Mouse (Mus musculus) midbrain, embryonic 12.5 days (tissue): ENCODE measurements around the gene Chpf. TPM values are rescaled to one million over a fixed set of nuclear protein-coding genes. Genes with fewer than 3 reads are reported as not detected.
A peak's percentile ranks its signal among the peaks of the same experiment; 100 is the strongest.

Experiments
- ATAC-seq: fragments of 200-750 bp; cut with Nextera tagmentation; 2 replicates; pipeline ENCODE4 v1.8.0; 2017; ENCODE audit warnings: low read depth, moderate TSS enrichment, moderate library complexity; ENCODE audit not compliant: low FRiP score
- H3K27ac ChIP-seq: fragments of 300-500 bp; sonication (generic); replicated peaks from 2 replicates; pipeline ENCODE4 v1.5.1; 2016; ENCODE audit warnings: mild to moderate bottlenecking
- H3K27me3 ChIP-seq: fragments of 300-500 bp; sonication (generic); 2 replicates; pipeline ENCODE4 v1.6.1; 2016; ENCODE audit warnings: mild to moderate bottlenecking
- H3K36me3 ChIP-seq: fragments of 300-500 bp; sonication (generic); 2 replicates; pipeline ENCODE4 v1.6.1; 2016
- H3K4me1 ChIP-seq: fragments of 300-500 bp; sonication (generic); 2 replicates; pipeline ENCODE4 v1.6.1; 2016
- H3K4me2 ChIP-seq: fragments of 300-500 bp; sonication (generic); replicated peaks from 2 replicates; pipeline ENCODE4 v1.6.1; 2016; ENCODE audit warnings: mild to moderate bottlenecking, moderate library complexity
- H3K4me3 ChIP-seq: fragments of 300-500 bp; sonication (generic); 2 replicates; pipeline ENCODE4 v1.5.1; 2016; ENCODE audit warnings: mild to moderate bottlenecking
- H3K9ac ChIP-seq: fragments of 300-500 bp; sonication (generic); replicated peaks from 2 replicates; pipeline ENCODE4 v1.6.1; 2016; ENCODE audit warnings: mild to moderate bottlenecking, moderate library complexity
- H3K9me3 ChIP-seq: fragments of 300-500 bp; sonication (generic); 2 replicates; pipeline ENCODE4 v1.6.1; 2016; ENCODE audit warnings: mild to moderate bottlenecking
- WGBS: fragments of 180-500 bp; shearing (Covaris S2); methylation state at CpG from one replicate; pipeline ENCODE4 v1.1.7; 2016; 5-methylcytosine and 5-hydroxymethylcytosine counted together
- polyA plus RNA-seq: library from polyadenylated mRNA; unstranded; fragments of >200 nt; fragmentation: Nextera tagmentation; extraction: Ambion mirVana; gene quantifications from 2 replicates; pipeline ENCODE4 v1.2.1, GENCODE M21; 2016

Chpf gene
- polyA plus RNA-seq, 1 experiment from 2014 or later = 36.3 TPM

- ATAC-seq = no peak
- H3K9me3 ChIP-seq = no peaks in the 10 kb centered on the region
- H3K4me2 ChIP-seq = peak within 1 kb of the TSS; percentile 96
- peaks cover 48% of the 10 kb centered on the region for H3K27me3 ChIP-seq
- WGBS = 77% methylated on average over 10 of the region's 10 CpGs
- H3K36me3 ChIP-seq = peaks cover 6% of the 10 kb centered on the region
- H3K4me3 ChIP-seq = peak within 1 kb of the TSS; percentile 71
- H3K4me1 ChIP-seq = peaks cover 18% of the 10 kb centered on the region
- peak within 1 kb of the TSS; percentile 72 for H3K27ac ChIP-seq
- peak within 1 kb of the TSS; percentile 88 for H3K9ac ChIP-seq
Measured at GRCm38 (mm10) chr1:75507006-75507405, 27.9 kb upstream of the Chpf start, which contains the start of gene Inha. TSS of gene Inha (plus strand) at chr1:75507077.

GRCm38 (mm10) chr1:75505956-75506831 is 27.1 kb upstream of the Chpf start, which contains the start of gene Obsl1:
TSS of gene Obsl1 (minus strand) at chr1:75506452.
- WGBS = under 1% methylated on average over 60 of the region's 65 CpGs
- Histone ChIP-seq H3K4me3 (peak within 1 kb of the TSS; percentile 71), H3K4me2 (peak within 1 kb of the TSS; percentile 96), H3K27ac (peak within 1 kb of the TSS; percentile 72), H3K27me3 (peaks cover 48% of the 10 kb centered on the region), H3K36me3 (peaks cover 14% of the 10 kb centered on the region), H3K4me1 (peaks cover 18% of the 10 kb centered on the region), H3K9ac (peak within 1 kb of the TSS; percentile 88), H3K9me3 (no peaks in the 10 kb centered on the region)
- peak; percentile 80 for ATAC-seq

GRCm38 (mm10) chr1:75505159-75505955 is 26.2 kb upstream of the Chpf start:
- under 1% methylated on average over 84 of the region's 84 CpGs for WGBS
- Histone ChIP-seq H3K9me3 (no peaks in the 10 kb centered on the region), H3K27ac (peak overlapping the region; percentile 72), H3K36me3 (peaks cover 22% of the 10 kb centered on the region), H3K27me3 (peaks cover 48% of the 10 kb centered on the region), H3K9ac (peak overlapping the region; percentile 88), H3K4me2 (peak overlapping the region; percentile 96), H3K4me3 (peak overlapping the region; percentile 71), H3K4me1 (peaks cover 18% of the 10 kb centered on the region)
- peak; percentile 68 for ATAC-seq

GRCm38 (mm10) chr1:75504256-75505045 is 25.3 kb upstream of the Chpf start:
- 70% methylated on average over 9 of the region's 9 CpGs for WGBS
- no peaks in the 10 kb centered on the region for H3K9me3 ChIP-seq
- no peak overlapping the region for H3K27ac ChIP-seq
- no peak overlapping the region; the same call in 1 of the 2 replicates for H3K9ac ChIP-seq
- peaks cover 18% of the 10 kb centered on the region for H3K4me1 ChIP-seq
- peaks cover 22% of the 10 kb centered on the region for H3K36me3 ChIP-seq
- H3K4me3 ChIP-seq = peak overlapping the region; percentile 71
- H3K4me2 ChIP-seq = peak overlapping the region; percentile 96
- no peak for ATAC-seq
- H3K27me3 ChIP-seq = peaks cover 41% of the 10 kb centered on the region

- Histone ChIP-seq H3K9ac (no peak overlapping the region; the same call in 1 of the 2 replicates), H3K4me2 (no peak overlapping the region), H3K9me3 (no peaks in the 10 kb centered on the region), H3K27ac (no peak overlapping the region), H3K27me3 (peaks cover 34% of the 10 kb centered on the region), H3K4me3 (no peak overlapping the region), H3K36me3 (peaks cover 28% of the 10 kb centered on the region), H3K4me1 (peaks cover 18% of the 10 kb centered on the region)
- no peak for ATAC-seq
- 71% methylated on average over 23 of the region's 23 CpGs for WGBS
Measured at GRCm38 (mm10) chr1:75503651-75503980, 24.5 kb upstream of the Chpf start.

GRCm38 (mm10) chr1:75502945-75503650 is 24.0 kb upstream of the Chpf start:
- no peak overlapping the region for H3K27ac ChIP-seq
- H3K27me3 ChIP-seq = peaks cover 31% of the 10 kb centered on the region
- no peak for ATAC-seq
- no peak overlapping the region for H3K9ac ChIP-seq
- H3K4me3 ChIP-seq = no peak overlapping the region
- H3K4me2 ChIP-seq = no peak overlapping the region
- H3K4me1 ChIP-seq = peaks cover 18% of the 10 kb centered on the region
- no peaks in the 10 kb centered on the region for H3K9me3 ChIP-seq
- H3K36me3 ChIP-seq = peaks cover 32% of the 10 kb centered on the region
- WGBS = 90% methylated on average over 25 of the region's 25 CpGs

GRCm38 (mm10) chr1:75501905-75502304 is 22.8 kb upstream of the Chpf start:
- no peak for ATAC-seq
- Histone ChIP-seq H3K36me3 (peaks cover 44% of the 10 kb centered on the region), H3K4me1 (peaks cover 17% of the 10 kb centered on the region), H3K9me3 (no peaks in the 10 kb centered on the region), H3K4me3 (no peak overlapping the region), H3K9ac (no peak overlapping the region), H3K27me3 (peaks cover 19% of the 10 kb centered on the region), H3K4me2 (no peak overlapping the region), H3K27ac (no peak overlapping the region)
- WGBS = 92% methylated on average over 9 of the region's 9 CpGs

- Histone ChIP-seq H3K27me3 (peaks cover 11% of the 10 kb centered on the region), H3K4me1 (0 out of 2 replicates have a peak, but pooled peaks cover 2% of the 10 kb centered on the region), H3K9ac (no peak overlapping the region), H3K4me3 (no peak overlapping the region), H3K4me2 (no peak overlapping the region), H3K27ac (no peak overlapping the region), H3K9me3 (no peaks in the 10 kb centered on the region), H3K36me3 (peaks cover 49% of the 10 kb centered on the region)
- ATAC-seq = no peak
- WGBS = 91% methylated on average over 7 of the region's 7 CpGs
Measured at GRCm38 (mm10) chr1:75499441-75499840, 20.3 kb upstream of the Chpf start.

GRCm38 (mm10) chr1:75498897-75499296 is 19.8 kb upstream of the Chpf start:
- H3K27me3 ChIP-seq = peaks cover 6% of the 10 kb centered on the region; the same call in 1 of the 2 replicates
- H3K27ac ChIP-seq = no peak overlapping the region
- 94% methylated on average over 4 of the region's 4 CpGs for WGBS
- H3K4me3 ChIP-seq = no peak overlapping the region
- H3K9ac ChIP-seq = no peak overlapping the region
- no peak overlapping the region for H3K4me2 ChIP-seq
- H3K36me3 ChIP-seq = peaks cover 49% of the 10 kb centered on the region
- ATAC-seq = no peak
- no peaks in the 10 kb centered on the region for H3K9me3 ChIP-seq
- no peaks in the 10 kb centered on the region for H3K4me1 ChIP-seq

GRCm38 (mm10) chr1:75494878-75495548 is 15.9 kb upstream of the Chpf start:
- Histone ChIP-seq H3K4me2 (no peak overlapping the region), H3K4me3 (no peak overlapping the region), H3K9ac (no peak overlapping the region), H3K27ac (no peak overlapping the region), H3K36me3 (peaks cover 40% of the 10 kb centered on the region), H3K9me3 (no peaks in the 10 kb centered on the region), H3K27me3 (peaks cover 32% of the 10 kb centered on the region), H3K4me1 (no peaks in the 10 kb centered on the region)
- WGBS = 45% methylated on average over 12 of the region's 12 CpGs
- ATAC-seq = no peak
